Mouse (Mus musculus) CH12.LX (cell line): ENCODE results near the gene Atl1. TPM values are rescaled to one million over a fixed set of nuclear protein-coding genes. Genes with fewer than 3 reads are reported as not detected.

Experiments
- DNase-seq: peaks from one replicate; pipeline ENCODE4 v3.0.0-alpha.2; 2013; ENCODE audit errors: extremely low read depth
- H3K27ac ChIP-seq: 2 replicates; pipeline ENCODE4 v1.5.1; 2012; ENCODE audit warnings: low read depth, mild to moderate bottlenecking, control low read depth, moderate library complexity; ENCODE audit not compliant: insufficient read depth
- H3K27me3 ChIP-seq: replicated peaks from 2 replicates; pipeline ENCODE3; 2012; ENCODE audit warnings: inconsistent platforms
- H3K36me3 ChIP-seq, 2 experiments: replicated peaks in 1 of 2; 2 replicates each; pipeline versions ENCODE3 to v1.6.1; 2012; ENCODE audit warnings: inconsistent platforms in 1 of 2, low read length in 1 of 2, mild to moderate bottlenecking in 1 of 2, mixed read lengths in 1 of 2, moderate library complexity in 1 of 2; ENCODE audit not compliant: control insufficient read depth in 1 of 2, insufficient read depth in 1 of 2
- H3K4me1 ChIP-seq, 2 experiments: 2 replicates each; pipeline ENCODE4 v1.6.1; 2012; ENCODE audit warnings: inconsistent platforms in 1 of 2, moderate library complexity in 1 of 2; ENCODE audit not compliant: insufficient read depth in 2 of 2, control insufficient read depth in 1 of 2
- H3K4me2 ChIP-seq: 2 replicates; pipeline ENCODE4 v1.6.1; 2012; ENCODE audit warnings: low read depth, mild to moderate bottlenecking, control low read depth; ENCODE audit not compliant: poor library complexity, insufficient read depth, severe bottlenecking
- H3K4me3 ChIP-seq, 3 experiments: fragments of 150-350 bp in 1 of 3; sonication (generic) in 1 of 3; replicated peaks in 1 of 3; 2 replicates each; pipeline versions ENCODE3 to v1.5.1; 2011 to 2012; ENCODE audit warnings: low read depth in 2 of 3, low read length in 2 of 3, mild to moderate bottlenecking in 2 of 3, moderate library complexity in 2 of 3, control low read depth in 1 of 3, improper control_type of control experiment in 1 of 3, inconsistent platforms in 1 of 3, mixed read lengths in 1 of 3; ENCODE audit not compliant: poor library complexity in 1 of 3
- H3K79me2 ChIP-seq: replicated peaks from 2 replicates; pipeline ENCODE4 v1.6.1; 2012; ENCODE audit warnings: mild to moderate bottlenecking, moderate library complexity; ENCODE audit not compliant: control insufficient read depth, poor library complexity, insufficient read depth, severe bottlenecking; ENCODE audit errors: extremely low read depth
- H3K9ac ChIP-seq: 2 replicates; pipeline ENCODE4 v1.6.1; 2012; ENCODE audit warnings: low read depth, mild to moderate bottlenecking, control low read depth, moderate library complexity; ENCODE audit not compliant: insufficient read depth
- H3K9me3 ChIP-seq: replicated peaks from 2 replicates; pipeline ENCODE3; 2012; ENCODE audit warnings: low read length, inconsistent platforms, mixed read lengths
- CHD1 ChIP-seq: IDR thresholded peaks from 2 replicates; pipeline ENCODE4 v1.6.1; 2012; ENCODE audit warnings: low read depth, low read length, improper control_type of control experiment, inconsistent platforms
- CHD2 ChIP-seq: IDR thresholded peaks from 2 replicates; pipeline ENCODE4 v1.6.1; 2011; ENCODE audit warnings: low read length, improper control_type of control experiment
- CTCF ChIP-seq, 2 experiments: IDR thresholded peaks in 1 of 2; conservative IDR thresholded peaks in 1 of 2; 2 replicates each; pipeline ENCODE4 v1.5.1; 2011 to 2012; ENCODE audit warnings: low read depth in 2 of 2, low read length in 2 of 2, improper control_type of control experiment in 1 of 2, inconsistent platforms in 1 of 2, mild to moderate bottlenecking in 1 of 2, moderate library complexity in 1 of 2
- ELF1 ChIP-seq: IDR thresholded peaks from 2 replicates; pipeline ENCODE4 v1.6.1; 2014; ENCODE audit warnings: low read depth, mild to moderate bottlenecking, inconsistent platforms, low read length, improper control_type of control experiment
- GABPA ChIP-seq: IDR thresholded peaks from 2 replicates; pipeline ENCODE4 v1.6.1; 2012; ENCODE audit warnings: low read depth, low read length, improper control_type of control experiment, inconsistent platforms; ENCODE audit not compliant: insufficient replicate concordance
- IRF4 ChIP-seq: IDR thresholded peaks from 2 replicates; pipeline ENCODE4 v1.6.1; 2014; ENCODE audit warnings: low read depth, mild to moderate bottlenecking, inconsistent platforms, low read length, improper control_type of control experiment
- MEF2A ChIP-seq: IDR thresholded peaks from 2 replicates; pipeline ENCODE4 v1.6.1; 2014; ENCODE audit warnings: low read depth, mild to moderate bottlenecking, inconsistent platforms, low read length, improper control_type of control experiment, borderline replicate concordance
- NELFE ChIP-seq: IDR thresholded peaks from 2 replicates; pipeline ENCODE4 v1.6.1; 2011; ENCODE audit warnings: low read depth, low read length, improper control_type of control experiment
- PAX5 ChIP-seq: IDR thresholded peaks from 2 replicates; pipeline ENCODE4 v1.6.1; 2012; ENCODE audit warnings: low read length, inconsistent platforms, mixed read lengths
- POLR2AphosphoS2 ChIP-seq: IDR thresholded peaks from 2 replicates; pipeline ENCODE4 v1.6.1; 2011; ENCODE audit warnings: low read depth, low read length, improper control_type of control experiment
- RAD21 ChIP-seq: IDR thresholded peaks from 2 replicates; pipeline ENCODE4 v1.6.1; 2011; ENCODE audit warnings: low read depth, mild to moderate bottlenecking, low read length, improper control_type of control experiment, moderate library complexity
- SMC3 ChIP-seq: IDR thresholded peaks from 2 replicates; pipeline ENCODE4 v1.6.1; 2011; ENCODE audit warnings: low read depth, low read length, improper control_type of control experiment
- TCF12 ChIP-seq: IDR thresholded peaks from 2 replicates; pipeline ENCODE4 v1.6.1; 2014; ENCODE audit warnings: low read depth, mild to moderate bottlenecking, inconsistent platforms, low read length, improper control_type of control experiment
- UBTF ChIP-seq: IDR thresholded peaks from 2 replicates; pipeline ENCODE4 v1.6.1; 2012; ENCODE audit warnings: low read depth, mild to moderate bottlenecking, inconsistent platforms, low read length, improper control_type of control experiment, moderate library complexity
- USF1 ChIP-seq: IDR thresholded peaks from 2 replicates; pipeline ENCODE4 v1.6.1; 2014; ENCODE audit warnings: low read depth, mild to moderate bottlenecking, inconsistent platforms, low read length, improper control_type of control experiment
- ZKSCAN1 ChIP-seq: IDR thresholded peaks from 2 replicates; pipeline ENCODE4 v1.6.1; 2012; ENCODE audit warnings: low read depth, inconsistent platforms, low read length, improper control_type of control experiment, borderline replicate concordance
- ZNF384 ChIP-seq: IDR thresholded peaks from 2 replicates; pipeline ENCODE4 v1.6.1; 2012; ENCODE audit warnings: low read depth, low read length, improper control_type of control experiment, inconsistent platforms
- dilution Hi-C: fragments of 300-500 bp; cut with MboI; formaldehyde crosslinking; loops from 2 replicates; pipeline ENCODE4 v1.14.3; 2020; ENCODE audit warnings: low sequenced_read_pairs; ENCODE audit not compliant: extremely low pct_unique_long_range_greater_than_20kb, extremely low pct_ligation_motif_present
- in situ Hi-C: fragments of 300-500 bp; cut with MboI; formaldehyde crosslinking; loops from 3 replicates; pipeline ENCODE4 v1.14.3; 2019; ENCODE audit warnings: low sequenced_read_pairs, low pct_ligation_motif_present, low pct_unique_long_range_greater_than_20kb, mixed read lengths
- polyA plus RNA-seq: library from polyadenylated mRNA; unstranded; fragments of >175 nt; gene quantifications from 2 replicates; pipeline ENCODE4 v1.2.1, GENCODE M21; 2012; ENCODE audit warnings: low read depth; ENCODE audit not compliant: insufficient read length
- total RNA-seq, 2 experiments: library from RNA; depleted of rRNA; stranded (reverse); fragments of 300-350 nt in 1 of 2; fragments of >200 nt in 1 of 2; gene quantifications; 2 replicates each; pipeline ENCODE4 v1.2.3; 2012 to 2014

Atl1 gene
- total and polyA plus RNA-seq, 3 experiments = 0.51 to 0.74 (median 0.64) TPM

GRCm38 (mm10) chr12:70005103-70005502 is 112.7 kb downstream of the Atl1 start (continued):
- TF ChIP-seq USF1 = no peak
- TF ChIP-seq ELF1 = no peak
- TF ChIP-seq CTCF (conservative IDR thresholded peaks at IDR 0.05 in 1 of 2, IDR thresholded peaks at IDR 0.05 in 1 of 2; ENCODE audit: low read depth in 2 of 2, low read length in 2 of 2) = no peak

GRCm38 (mm10) chr12:70010356-70010755 is 117.9 kb downstream of the Atl1 start:
- no peak overlapping the region for H3K4me2 ChIP-seq
- dilution Hi-C loops = no loop called here
- no peaks in the 10 kb centered on the region for H3K79me2 ChIP-seq
- no peak for DNase-seq
- TF ChIP-seq ZNF384 (peak; percentile 59), IRF4 (no peak)
- H3K4me3 ChIP-seq = no peak overlapping the region
- H3K27me3 ChIP-seq = no peaks in the 10 kb centered on the region
- no peak overlapping the region for H3K27ac ChIP-seq
- in situ Hi-C loops = no loop called here
- H3K36me3 ChIP-seq = peaks cover 9 to 41% of the 10 kb centered on the region in 2 experiments
- no peak overlapping the region for H3K9ac ChIP-seq
- peaks cover 6% of the 10 kb centered on the region for H3K9me3 ChIP-seq
- peaks cover 0 to 10% of the 10 kb centered on the region in 2 experiments; a peak in 2 of 4 replicates for H3K4me1 ChIP-seq

- TF ChIP-seq PAX5 (no peak), ELF1 (no peak), SMC3 (no peak), CTCF (conservative IDR thresholded peaks at IDR 0.05 in 1 of 2, IDR thresholded peaks at IDR 0.05 in 1 of 2; ENCODE audit: low read depth in 2 of 2, low read length in 2 of 2) (no peak), POLR2AphosphoS2 (no peak), CHD1 (no peak), TCF12 (no peak), ZNF384 (no peak), CHD2 (no peak), GABPA (no peak), RAD21 (no peak), MEF2A (no peak), ZKSCAN1 (no peak), NELFE (no peak), UBTF (no peak)
- no peaks in the 10 kb centered on the region for H3K79me2 ChIP-seq
- no peak overlapping the region for H3K27ac ChIP-seq
- peaks cover 12 to 55% of the 10 kb centered on the region in 2 experiments for H3K36me3 ChIP-seq
- dilution Hi-C loops (no loop called here), in situ Hi-C loops (no loop called here)
- H3K4me3 ChIP-seq = no peak overlapping the region
- H3K4me2 ChIP-seq = no peak overlapping the region
- no peak overlapping the region for H3K9ac ChIP-seq
- DNase-seq = no peak
- peaks cover 0 to 10% of the 10 kb centered on the region in 2 experiments; a peak in 2 of 4 replicates for H3K4me1 ChIP-seq
- no peaks in the 10 kb centered on the region for H3K27me3 ChIP-seq
- peaks cover 6% of the 10 kb centered on the region for H3K9me3 ChIP-seq
These were observed 119.3 kb downstream of the Atl1 start for GRCm38 (mm10) chr12:70011681-70012080.
